Mouse (Mus musculus) c-Kit-positive CD71-positive TER-119-negative erythroid progenitor cells, embryonic 14.5 days (primary cell): ENCODE measurements around the gene Msn.
"Not testable (repeated sequence)": the region's sequence is repeated elsewhere in the genome, so short reads cannot be mapped to it uniquely, and the experiment has no call there.

Experiments used
- DNase-seq: peaks from one replicate; pipeline ENCODE4 v3.0.0-alpha.2; 2013; ENCODE audit warnings: low read depth

The Msn gene

GRCm38 (mm10) chrX:96144960-96145488 lies 49.2 kb downstream of the Msn start:
- no peak for DNase-seq

GRCm38 (mm10) chrX:96148217-96148616 lies 52.4 kb downstream of the Msn start:
- no peak for DNase-seq

- no peak for DNase-seq
Observed at GRCm38 (mm10) chrX:96153362-96153761, 57.5 kb downstream of the Msn start.

GRCm38 (mm10) chrX:96157936-96158335 lies 62.1 kb downstream of the Msn start:
- no peak for DNase-seq

GRCm38 (mm10) chrX:96162571-96162970 lies 66.7 kb downstream of the Msn start:
- no peak for DNase-seq

- no peak for DNase-seq
Observed at GRCm38 (mm10) chrX:96171645-96172388, 76.0 kb downstream of the Msn start.

- DNase-seq, result peak; percentile 27
Observed at GRCm38 (mm10) chrX:96178437-96178836, 82.6 kb downstream of the Msn start.

GRCm38 (mm10) chrX:96184100-96184732 lies 88.4 kb downstream of the Msn start:
- DNase-seq, result no peak

- not testable (repeated sequence) for DNase-seq
Observed at GRCm38 (mm10) chrX:96205143-96205542, 109.3 kb downstream of the Msn start.

GRCm38 (mm10) chrX:96206872-96207271 lies 111.0 kb downstream of the Msn start:
- DNase-seq, result no peak

- DNase-seq, result no peak
Observed at GRCm38 (mm10) chrX:96218088-96218487, 122.2 kb downstream of the Msn start.
